Mouse (Mus musculus): Measurements from ENCODE around the gene Pygo2. TPM values are rescaled to one million over a fixed set of nuclear protein-coding genes. Genes with fewer than 3 reads are reported as not detected.

Gene Pygo2
- polyA plus RNA-seq, 1 experiment from 2014 or later: 55.8 TPM

GRCm38 (mm10) chr3:89411490-89412393 lies 18.3 kb upstream of the Pygo2 start, which contains the start of gene Flad1:
Gene Flad1 (minus strand): TSS chr3:89411870.
- peak within 1 kb of the TSS; percentile 59 for H3K4me2 ChIP-seq (ENCODE audit: low read depth, low read length)
- peak within 1 kb of the TSS; percentile 47 for H3K4me3 ChIP-seq (ENCODE audit: low read depth, low read length)
- no peaks in the 10 kb centered on the region for H3K9me3 ChIP-seq (replicated peaks; ENCODE audit: control insufficient read depth, low read length)
- ATAC-seq (replicated peaks; ENCODE audit: insufficient number of reproducible peaks, low FRiP score, low TSS enrichment, low read depth): peak; percentile 98
- peaks cover 17% of the 10 kb centered on the region for H3K36me3 ChIP-seq (replicated peaks; ENCODE audit: control insufficient read depth, insufficient read depth, low read depth, low read length)
- peak within 1 kb of the TSS; percentile 52 for H3K9ac ChIP-seq (replicated peaks; ENCODE audit: low read length)
- H3K27ac ChIP-seq (replicated peaks; ENCODE audit: low read depth, low read length): no peak within 1 kb of the TSS
- H3K27me3 ChIP-seq (ENCODE audit: control insufficient read depth, insufficient read depth, low read length): no peaks in the 10 kb centered on the region
- 7% methylated on average over 28 of the region's 28 CpGs for WGBS
- DNase-seq (ENCODE audit: low spot score): peak; percentile 99
- peaks cover 4% of the 10 kb centered on the region; the same call in 1 of the 2 replicates for H3K4me1 ChIP-seq (ENCODE audit: control insufficient read depth, insufficient read depth, low read length)

GRCm38 (mm10) chr3:89416158-89416557 lies 13.9 kb upstream of the Pygo2 start:
- H3K4me3 ChIP-seq (ENCODE audit: low read depth, low read length): no peak overlapping the region
- ATAC-seq (replicated peaks; ENCODE audit: insufficient number of reproducible peaks, low FRiP score, low TSS enrichment, low read depth): no peak

GRCm38 (mm10) chr3:89417131-89417530 lies 12.9 kb upstream of the Pygo2 start:
- Histone ChIP-seq H3K9ac (replicated peaks; ENCODE audit: low read length) (peak overlapping the region; percentile 72), H3K4me2 (ENCODE audit: low read depth, low read length) (peak overlapping the region; percentile 38), H3K36me3 (replicated peaks; ENCODE audit: control insufficient read depth, insufficient read depth, low read depth, low read length) (peaks cover 17% of the 10 kb centered on the region), H3K4me3 (ENCODE audit: low read depth, low read length) (peak overlapping the region; percentile 62), H3K27ac (replicated peaks; ENCODE audit: low read depth, low read length) (peak overlapping the region; percentile 68; the same call in 1 of the 2 replicates), H3K4me1 (ENCODE audit: control insufficient read depth, insufficient read depth, low read length) (peaks cover 5% of the 10 kb centered on the region), H3K27me3 (ENCODE audit: control insufficient read depth, insufficient read depth, low read length) (no peaks in the 10 kb centered on the region), H3K9me3 (replicated peaks; ENCODE audit: control insufficient read depth, low read length) (no peaks in the 10 kb centered on the region)
- ATAC-seq (replicated peaks; ENCODE audit: insufficient number of reproducible peaks, low FRiP score, low TSS enrichment, low read depth) (no peak), DNase-seq (ENCODE audit: low spot score) (no peak)
- 36% methylated on average over 2 of the region's 2 CpGs for WGBS

More at GRCm38 (mm10) chr3:89416158-89416557, 13.9 kb upstream of the Pygo2 start:
- H3K27ac ChIP-seq (replicated peaks; ENCODE audit: low read depth, low read length): no peak overlapping the region
- WGBS: 96% methylated on average over 8 of the region's 8 CpGs
- no peaks in the 10 kb centered on the region for H3K9me3 ChIP-seq (replicated peaks; ENCODE audit: control insufficient read depth, low read length)
- peaks cover 2% of the 10 kb centered on the region; the same call in 1 of the 2 replicates for H3K4me1 ChIP-seq (ENCODE audit: control insufficient read depth, insufficient read depth, low read length)
- DNase-seq (ENCODE audit: low spot score): no peak
- H3K27me3 ChIP-seq (ENCODE audit: control insufficient read depth, insufficient read depth, low read length): no peaks in the 10 kb centered on the region
- no peak overlapping the region for H3K4me2 ChIP-seq (ENCODE audit: low read depth, low read length)
- H3K9ac ChIP-seq (replicated peaks; ENCODE audit: low read length): no peak overlapping the region
- H3K36me3 ChIP-seq (replicated peaks; ENCODE audit: control insufficient read depth, insufficient read depth, low read depth, low read length): peaks cover 17% of the 10 kb centered on the region

- Histone ChIP-seq H3K9ac (replicated peaks; ENCODE audit: low read length) (peak overlapping the region; percentile 72), H3K4me3 (ENCODE audit: low read depth, low read length) (peak overlapping the region; percentile 62), H3K27me3 (ENCODE audit: control insufficient read depth, insufficient read depth, low read length) (no peaks in the 10 kb centered on the region), H3K4me2 (ENCODE audit: low read depth, low read length) (peak overlapping the region; percentile 38), H3K4me1 (ENCODE audit: control insufficient read depth, insufficient read depth, low read length) (peaks cover 5% of the 10 kb centered on the region), H3K9me3 (replicated peaks; ENCODE audit: control insufficient read depth, low read length) (no peaks in the 10 kb centered on the region), H3K27ac (replicated peaks; ENCODE audit: low read depth, low read length) (peak overlapping the region; percentile 68), H3K36me3 (replicated peaks; ENCODE audit: control insufficient read depth, insufficient read depth, low read depth, low read length) (peaks cover 17% of the 10 kb centered on the region)
- ATAC-seq (replicated peaks; ENCODE audit: insufficient number of reproducible peaks, low FRiP score, low TSS enrichment, low read depth): peak; percentile 53
- WGBS: under 1% methylated on average over 20 of the region's 20 CpGs
- DNase-seq (ENCODE audit: low spot score): peak; percentile 89
Measured at GRCm38 (mm10) chr3:89417840-89418169, 12.2 kb upstream of the Pygo2 start.

- Histone ChIP-seq H3K9ac (replicated peaks; ENCODE audit: low read length) (peak within 1 kb of the TSS; percentile 72), H3K4me2 (ENCODE audit: low read depth, low read length) (peak within 1 kb of the TSS; percentile 79), H3K4me3 (ENCODE audit: low read depth, low read length) (peak within 1 kb of the TSS; percentile 62), H3K27ac (replicated peaks; ENCODE audit: low read depth, low read length) (peak within 1 kb of the TSS; percentile 81), H3K9me3 (replicated peaks; ENCODE audit: control insufficient read depth, low read length) (no peaks in the 10 kb centered on the region), H3K36me3 (replicated peaks; ENCODE audit: control insufficient read depth, insufficient read depth, low read depth, low read length) (peaks cover 17% of the 10 kb centered on the region), H3K4me1 (ENCODE audit: control insufficient read depth, insufficient read depth, low read length) (peaks cover 5% of the 10 kb centered on the region), H3K27me3 (ENCODE audit: control insufficient read depth, insufficient read depth, low read length) (no peaks in the 10 kb centered on the region)
- peak; percentile 98 for DNase-seq (ENCODE audit: low spot score)
- under 1% methylated on average over 36 of the region's 39 CpGs for WGBS
- ATAC-seq (replicated peaks; ENCODE audit: insufficient number of reproducible peaks, low FRiP score, low TSS enrichment, low read depth): peak; percentile 94
Measured at GRCm38 (mm10) chr3:89418170-89418860, 11.7 kb upstream of the Pygo2 start, which contains the start of the genes Cks1b and Shc1. Gene Cks1b (minus strand): TSS chr3:89418383. Gene Shc1 (plus strand): TSS chr3:89418443.

- Histone ChIP-seq H3K27ac (replicated peaks; ENCODE audit: low read depth, low read length) (peak overlapping the region; percentile 81), H3K27me3 (ENCODE audit: control insufficient read depth, insufficient read depth, low read length) (no peaks in the 10 kb centered on the region), H3K9me3 (replicated peaks; ENCODE audit: control insufficient read depth, low read length) (no peaks in the 10 kb centered on the region), H3K36me3 (replicated peaks; ENCODE audit: control insufficient read depth, insufficient read depth, low read depth, low read length) (peaks cover 17% of the 10 kb centered on the region), H3K4me2 (ENCODE audit: low read depth, low read length) (peak overlapping the region; percentile 79), H3K9ac (replicated peaks; ENCODE audit: low read length) (peak overlapping the region; percentile 70), H3K4me3 (ENCODE audit: low read depth, low read length) (peak overlapping the region; percentile 62), H3K4me1 (ENCODE audit: control insufficient read depth, insufficient read depth, low read length) (peaks cover 5% of the 10 kb centered on the region)
- ATAC-seq (replicated peaks; ENCODE audit: insufficient number of reproducible peaks, low FRiP score, low TSS enrichment, low read depth) (no peak), DNase-seq (ENCODE audit: low spot score) (peak; percentile 83)
- under 1% methylated on average over 16 of the region's 16 CpGs for WGBS
Measured at GRCm38 (mm10) chr3:89418861-89419250, 11.2 kb upstream of the Pygo2 start.

GRCm38 (mm10) chr3:89419571-89419970 lies 10.4 kb upstream of the Pygo2 start:
- ATAC-seq (replicated peaks; ENCODE audit: insufficient number of reproducible peaks, low FRiP score, low TSS enrichment, low read depth): no peak
- peak overlapping the region; percentile 81 for H3K27ac ChIP-seq (replicated peaks; ENCODE audit: low read depth, low read length)
- H3K9ac ChIP-seq (replicated peaks; ENCODE audit: low read length): peak overlapping the region; percentile 70
- H3K4me3 ChIP-seq (ENCODE audit: low read depth, low read length): peak overlapping the region; percentile 62
- 2% methylated on average over 9 of the region's 9 CpGs for WGBS
- H3K9me3 ChIP-seq (replicated peaks; ENCODE audit: control insufficient read depth, low read length): no peaks in the 10 kb centered on the region
- H3K36me3 ChIP-seq (replicated peaks; ENCODE audit: control insufficient read depth, insufficient read depth, low read depth, low read length): peaks cover 14% of the 10 kb centered on the region
- H3K27me3 ChIP-seq (ENCODE audit: control insufficient read depth, insufficient read depth, low read length): no peaks in the 10 kb centered on the region
- peak; percentile 60 for DNase-seq (ENCODE audit: low spot score)
- H3K4me1 ChIP-seq (ENCODE audit: control insufficient read depth, insufficient read depth, low read length): peaks cover 5% of the 10 kb centered on the region
- H3K4me2 ChIP-seq (ENCODE audit: low read depth, low read length): peak overlapping the region; percentile 79

All from embryonic facial prominence, embryonic 11.5 days (tissue).